Mouse (Mus musculus) liver, postnatal 0 days (tissue): Measurements from ENCODE around the gene Ubr3.
"Not testable (repeated sequence)": the region's sequence is repeated elsewhere in the genome, so short reads cannot be mapped to it uniquely, and the experiment has no call there.

Experiments
- CTCF ChIP-seq: sonication (generic); IDR thresholded peaks from 2 replicates; pipeline ENCODE4 v1.5.1; 2016; ENCODE audit warnings: antibody characterized with exemption, low read depth
- EP300 ChIP-seq: IDR thresholded peaks from 2 replicates; pipeline ENCODE4 v1.6.1; 2016; ENCODE audit warnings: antibody characterized with exemption, low read depth, mild to moderate bottlenecking

GRCm38 (mm10) chr2:69994082-69994736, 97.2 kb downstream of the Ubr3 start:
- not testable (repeated sequence) for TF ChIP-seq CTCF, EP300
